Mouse (Mus musculus) embryonic facial prominence, embryonic 10.5 days (tissue): ENCODE results near the gene Krt36. TPM values are rescaled to one million over a fixed set of nuclear protein-coding genes. Genes with fewer than 3 reads are reported as not detected.

Source experiments
- DNase-seq: peaks from one replicate; pipeline ENCODE4 v3.0.0-alpha.2; 2017; ENCODE audit warnings: low spot score
- H3K27ac ChIP-seq: fragments of 300-500 bp; sonication (generic); replicated peaks from 2 replicates; pipeline ENCODE4 v1.5.1; 2016; ENCODE audit warnings: mild to moderate bottlenecking
- H3K27me3 ChIP-seq: fragments of 300-500 bp; sonication (generic); replicated peaks from 2 replicates; pipeline ENCODE4 v1.6.1; 2016; ENCODE audit warnings: low read depth, mild to moderate bottlenecking; ENCODE audit not compliant: poor library complexity, severe bottlenecking
- H3K36me3 ChIP-seq: fragments of 300-500 bp; sonication (generic); replicated peaks from 2 replicates; pipeline ENCODE4 v1.6.1; 2016; ENCODE audit warnings: mild to moderate bottlenecking, moderate library complexity
- H3K4me1 ChIP-seq: fragments of 300-500 bp; sonication (generic); 2 replicates; pipeline ENCODE4 v1.6.1; 2016
- H3K4me3 ChIP-seq: fragments of 300-500 bp; sonication (generic); 2 replicates; pipeline ENCODE4 v1.5.1; 2016; ENCODE audit warnings: mild to moderate bottlenecking, moderate library complexity
- H3K9me3 ChIP-seq: fragments of 300-500 bp; sonication (generic); 2 replicates; pipeline ENCODE4 v1.6.1; 2016; ENCODE audit warnings: mild to moderate bottlenecking
- WGBS: fragments of 180-500 bp; shearing (Covaris S2); methylation state at CpG from one replicate; pipeline ENCODE4 v1.1.7; 2016; 5-methylcytosine and 5-hydroxymethylcytosine counted together
- polyA plus RNA-seq: library from polyadenylated mRNA; unstranded; fragments of >200 nt; fragmentation: Nextera tagmentation; extraction: Ambion mirVana; gene quantifications from 2 replicates; pipeline ENCODE4 v1.2.1, GENCODE M21; 2016

Krt36 gene
- polyA plus RNA-seq, 1 experiment from 2014 or later = 0.09 TPM

- DNase-seq = no peak
- no peaks in the 10 kb centered on the region for H3K36me3 ChIP-seq
These were observed 39.0 kb downstream of the Krt36 start for GRCm38 (mm10) chr11:100066236-100067010.

GRCm38 (mm10) chr11:100058875-100059274 lies 46.6 kb downstream of the Krt36 start:
- no peak for DNase-seq
- no peaks in the 10 kb centered on the region for H3K9me3 ChIP-seq
- H3K4me3 ChIP-seq = no peak overlapping the region
- no peaks in the 10 kb centered on the region for H3K36me3 ChIP-seq
- H3K27ac ChIP-seq = no peak overlapping the region
- WGBS = 74% methylated on average over 8 of the region's 8 CpGs
- no peaks in the 10 kb centered on the region for H3K4me1 ChIP-seq
- no peaks in the 10 kb centered on the region for H3K27me3 ChIP-seq

More at GRCm38 (mm10) chr11:100066236-100067010, 39.0 kb downstream of the Krt36 start:
- no peak overlapping the region for H3K27ac ChIP-seq
- no peaks in the 10 kb centered on the region for H3K9me3 ChIP-seq
- H3K4me1 ChIP-seq = no peaks in the 10 kb centered on the region
- no peaks in the 10 kb centered on the region for H3K27me3 ChIP-seq
- no peak overlapping the region for H3K4me3 ChIP-seq
- WGBS = 85% methylated on average over 12 of the region's 12 CpGs

DNA sequence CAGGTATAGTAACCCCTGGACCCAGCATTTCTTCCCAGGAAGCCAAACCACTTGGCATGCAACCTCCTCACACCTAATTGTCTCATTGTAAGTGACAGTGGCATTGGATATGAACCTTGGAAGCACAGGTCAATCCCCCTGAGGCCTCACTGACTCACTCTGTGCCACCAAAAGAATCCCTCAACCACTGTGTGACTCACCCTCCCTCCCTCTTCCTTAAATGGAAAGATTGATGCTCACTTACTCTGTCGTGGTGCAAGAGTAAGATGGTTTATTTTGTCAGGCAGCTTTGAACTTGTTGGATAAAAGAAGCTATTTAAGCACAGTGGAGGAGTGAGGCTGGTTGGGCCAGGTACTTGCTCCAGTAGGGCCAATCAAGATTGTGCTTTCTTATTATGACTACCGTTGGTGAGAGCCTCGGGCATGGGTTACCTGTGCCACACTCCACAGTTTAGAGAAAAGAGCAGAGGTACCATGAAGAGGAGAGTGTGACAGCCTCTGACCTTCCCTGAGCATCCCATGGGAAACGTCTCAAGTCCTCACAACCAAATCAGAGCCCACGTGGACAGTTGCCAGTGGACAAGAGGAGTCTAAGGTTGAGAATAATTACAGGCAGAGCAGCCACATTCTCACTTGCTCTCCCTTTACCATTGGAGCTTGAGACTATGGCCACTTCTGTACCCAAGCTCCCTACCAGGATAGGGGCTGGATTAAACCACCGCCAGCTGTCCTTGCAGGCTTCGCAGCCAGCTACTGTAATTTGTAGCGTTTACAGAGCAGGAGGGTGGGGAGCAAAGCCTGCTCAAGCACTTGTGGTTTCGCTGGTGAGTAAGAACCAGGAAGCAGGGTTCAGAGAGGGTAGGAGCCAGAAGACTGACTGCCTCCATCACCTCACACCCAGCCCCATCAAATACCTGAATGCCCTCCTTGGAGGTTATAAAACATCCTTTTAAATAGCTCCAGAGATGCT lies 49.5 kb downstream of the Krt36 start:
- DNase-seq = no peak
- H3K4me3 ChIP-seq = no peak overlapping the region
- 77% methylated on average over 9 of the region's 9 CpGs for WGBS
- H3K27me3 ChIP-seq = no peaks in the 10 kb centered on the region
- no peaks in the 10 kb centered on the region for H3K9me3 ChIP-seq
- no peaks in the 10 kb centered on the region for H3K36me3 ChIP-seq
- no peaks in the 10 kb centered on the region for H3K4me1 ChIP-seq
- no peak overlapping the region for H3K27ac ChIP-seq

Other genes with a start within 250 kb of the Krt36 start
- not detected in 2 replicates for gene Gm11568, start 247.7 kb downstream of the Krt36 start, polyA plus RNA-seq
- not detected in 2 replicates for gene Gm11559, start 241.2 kb downstream of the Krt36 start, polyA plus RNA-seq
- gene Krtap9-1, start 232.2 kb downstream of the Krt36 start, polyA plus RNA-seq = not detected in 2 replicates
- not detected in 2 replicates for gene Gm11567, start 226.4 kb downstream of the Krt36 start, polyA plus RNA-seq
- gene Krtap31-1, start 197.7 kb downstream of the Krt36 start, polyA plus RNA-seq = not detected in 2 replicates
- not detected in 2 replicates for gene Gm11565, start 190.9 kb downstream of the Krt36 start, polyA plus RNA-seq
- not detected in 2 replicates for gene Krtap31-2, start 169.3 kb downstream of the Krt36 start, polyA plus RNA-seq
- not detected in 2 replicates for gene Krtap9-5, start 157.2 kb downstream of the Krt36 start, polyA plus RNA-seq
- not detected in 2 replicates for gene Krtap29-1, start 126.6 kb downstream of the Krt36 start, polyA plus RNA-seq
- gene Krtap16-1, start 119.0 kb downstream of the Krt36 start, polyA plus RNA-seq = not detected in 2 replicates
- gene Krtap17-1, start 111.6 kb downstream of the Krt36 start, polyA plus RNA-seq = not detected in 2 replicates
- gene Krt33a, start 89.4 kb downstream of the Krt36 start, polyA plus RNA-seq = not detected in 2 replicates
- not detected in 2 replicates for gene Krt33b, start 75.8 kb downstream of the Krt36 start, polyA plus RNA-seq
- gene Krt34, start 64.1 kb downstream of the Krt36 start, polyA plus RNA-seq = not detected in 2 replicates
- gene Krt31, start 55.1 kb downstream of the Krt36 start, polyA plus RNA-seq = not detected in 2 replicates
- gene Krt32, start 17.4 kb downstream of the Krt36 start, polyA plus RNA-seq = not detected in 2 replicates
- not detected in 2 replicates for gene Krt35, start 9.4 kb downstream of the Krt36 start, polyA plus RNA-seq
- gene Krt13, start 15.9 kb upstream of the Krt36 start, polyA plus RNA-seq = not detected in 2 replicates
- 2.8 and 8.6 TPM in 2 replicates for gene Krt15, start 30.3 kb upstream of the Krt36 start, polyA plus RNA-seq
- 16.1 and 18.2 TPM in 2 replicates for gene Krt19, start 43.0 kb upstream of the Krt36 start, polyA plus RNA-seq
- not detected in 2 replicates for gene Krt9, start 87.6 kb upstream of the Krt36 start, polyA plus RNA-seq
- gene Krt14, start 101.9 kb upstream of the Krt36 start, polyA plus RNA-seq = 12.0 and 16.1 TPM in 2 replicates
- not detected in 2 replicates for gene Krt16, start 143.3 kb upstream of the Krt36 start, polyA plus RNA-seq
- 0.28 and 0.67 TPM in 2 replicates for gene Krt17, start 155.4 kb upstream of the Krt36 start, polyA plus RNA-seq
- not detected in 2 replicates for gene Krt42, start 164.2 kb upstream of the Krt36 start, polyA plus RNA-seq
- gene Eif1, start 214.3 kb upstream of the Krt36 start, polyA plus RNA-seq = 1,675 and 1,681 TPM in 2 replicates
- 0.37 TPM in 1 of 2 replicates, not detected in the other for gene Gast, start 228.8 kb upstream of the Krt36 start, polyA plus RNA-seq